In the genomic region with DNA sequence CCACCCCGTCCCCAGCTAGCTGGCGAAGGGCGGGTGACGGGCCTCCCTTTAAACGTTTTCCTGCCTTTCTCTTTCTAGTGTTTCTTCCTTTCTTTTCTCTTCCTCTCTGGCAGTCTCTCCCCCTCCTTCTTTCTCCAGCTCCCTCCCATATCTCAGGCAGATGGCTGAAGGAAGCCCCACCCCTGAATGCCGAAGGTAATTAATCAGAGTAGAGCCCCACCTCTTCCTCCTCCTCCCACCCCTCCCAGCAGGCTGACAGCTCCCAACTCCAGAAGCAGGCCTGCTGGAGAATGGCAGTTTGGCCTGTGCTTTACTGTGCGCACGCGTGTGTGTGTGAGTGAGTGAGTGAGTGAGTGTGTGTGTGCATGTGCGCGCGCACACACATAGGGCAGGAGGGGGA, we compare ENCODE assay signal across 8 mouse cellular contexts.
DNase-seq lines count a peak whose midpoint lies in the region; ATAC-seq and TF ChIP-seq lines count a peak whose summit lies in the region.

No protein-coding gene starts in this region.

- under 1% methylated on average over 12 of the region's 12 CpGs for WGBS in forebrain, embryonic 15.5 days

- H3K9me3 ChIP-seq in forebrain, embryonic 15.5 days = no peaks in the 10 kb centered on the region

- no peaks in the 10 kb centered on the region for H3K36me3 ChIP-seq in forebrain, embryonic 15.5 days

- DNase-seq in MN1 (ENCODE audit: low spot score) = peak; percentile 95
- DNase-seq in cerebellum, adult 11 months = peak; percentile 68
- peak; percentile 69 for DNase-seq in heart, postnatal 25 days (ENCODE audit: low spot score)
- DNase-seq in layer of hippocampus, adult 2 months (ENCODE audit: low spot score in 2 of 2) = peak; percentile 67 to 86
- peak; percentile 87 to 92 for DNase-seq in lung, adult 18-20 months
- DNase-seq in ovary, postnatal 14 days (ENCODE audit: low spot score) = peak; percentile 55

- H3K27ac ChIP-seq in forebrain, embryonic 15.5 days (replicated peaks) = peak overlapping the region; percentile 96
- H3K27ac ChIP-seq in layer of hippocampus, adult 2 months = peak overlapping the region; percentile 91

- peak overlapping the region; percentile 79 for H3K9ac ChIP-seq in forebrain, embryonic 15.5 days (replicated peaks)

- H3K27me3 ChIP-seq in forebrain, embryonic 15.5 days = no peaks in the 10 kb centered on the region

- peak; percentile 96 for ATAC-seq in forebrain, embryonic 15.5 days (replicated peaks)
- no peak for ATAC-seq in erythroid progenitor cell, adult 5-6 weeks (replicated peaks; ENCODE audit: low FRiP score, poor library complexity, severe bottlenecking)

- peak overlapping the region; percentile 61 for H3K4me3 ChIP-seq in forebrain, embryonic 15.5 days
- peak overlapping the region; percentile 61 for H3K4me3 ChIP-seq in layer of hippocampus, adult 2 months

- peak overlapping the region; percentile 57 for H3K4me2 ChIP-seq in forebrain, embryonic 15.5 days (replicated peaks)

- intact Hi-C loops in heart, postnatal 25 days (cut with DNase I) = no loop called here

- no peak; the same call in 1 of the 2 replicates for TF ChIP-seq CTCF in layer of hippocampus, adult 2 months (conservative IDR thresholded peaks at IDR 0.05)

- H3K4me1 ChIP-seq in forebrain, embryonic 15.5 days = peaks cover 54% of the 10 kb centered on the region
